Mouse (Mus musculus) heart, embryonic 14.5 days (tissue): ENCODE measurements at regions not wholly inside any gene's neighbourhood (a gene's known extent, or its start where the extent isn't known, plus 50 kb on each side); places are given as distances from the start of the nearest gene placed in this dataset.

Experiments used
- ATAC-seq: fragments of 200-750 bp; cut with Nextera tagmentation; 2 replicates; pipeline ENCODE4 v1.8.0; 2017; ENCODE audit warnings: low read depth, moderate TSS enrichment; ENCODE audit not compliant: insufficient number of reproducible peaks, insufficient read depth, low FRiP score
- H3K27ac ChIP-seq, 2 experiments: fragments of 200-500 bp in 1 of 2; fragments of 300-500 bp in 1 of 2; sonication (generic) in 1 of 2; replicated peaks in 1 of 2; 2 replicates each; pipeline ENCODE4 v1.5.1; 2012 to 2014; ENCODE audit warnings: low read depth in 2 of 2, low read length in 2 of 2, control low read depth in 1 of 2, mild to moderate bottlenecking in 1 of 2, mixed read lengths in 1 of 2; ENCODE audit not compliant: control insufficient read depth in 1 of 2, insufficient read depth in 1 of 2
- H3K27me3 ChIP-seq: fragments of 300-500 bp; sonication (generic); 2 replicates; pipeline ENCODE4 v1.6.1; 2014; ENCODE audit warnings: mild to moderate bottlenecking, low read length, control low read depth; ENCODE audit not compliant: control insufficient read depth, insufficient read depth
- H3K36me3 ChIP-seq: fragments of 300-500 bp; sonication (generic); 2 replicates; pipeline ENCODE4 v1.6.1; 2014; ENCODE audit warnings: mild to moderate bottlenecking, control low read depth, low read length, mixed read lengths; ENCODE audit not compliant: control insufficient read depth, insufficient read depth
- H3K4me1 ChIP-seq, 2 experiments: fragments of 200-500 bp in 1 of 2; fragments of 300-500 bp in 1 of 2; sonication (generic) in 1 of 2; 2 replicates each; pipeline ENCODE4 v1.6.1; 2012 to 2014; ENCODE audit warnings: low read length in 2 of 2, control low read depth in 1 of 2, mixed read lengths in 1 of 2; ENCODE audit not compliant: control insufficient read depth in 2 of 2, insufficient read depth in 2 of 2
- H3K4me2 ChIP-seq: fragments of 300-500 bp; sonication (generic); 2 replicates; pipeline ENCODE4 v1.6.1; 2014; ENCODE audit warnings: mild to moderate bottlenecking, low read length
- H3K4me3 ChIP-seq, 2 experiments: fragments of 200-500 bp in 1 of 2; fragments of 300-500 bp in 1 of 2; sonication (generic) in 1 of 2; 2 replicates each; pipeline ENCODE4 v1.5.1; 2012 to 2014; ENCODE audit warnings: low read length in 2 of 2, mild to moderate bottlenecking in 2 of 2, control low read depth in 1 of 2, low read depth in 1 of 2, moderate library complexity in 1 of 2; ENCODE audit not compliant: control insufficient read depth in 1 of 2, insufficient read depth in 1 of 2
- H3K9ac ChIP-seq: fragments of 300-500 bp; sonication (generic); 2 replicates; pipeline ENCODE4 v1.6.1; 2014; ENCODE audit warnings: mild to moderate bottlenecking, low read length
- H3K9me3 ChIP-seq: fragments of 300-500 bp; sonication (generic); 2 replicates; pipeline ENCODE4 v1.6.1; 2016; ENCODE audit warnings: low read length, control low read depth; ENCODE audit not compliant: control insufficient read depth
- WGBS: fragments of 180-500 bp; shearing (Covaris S2); extraction: QIAGEN DNeasy Blood & Tissue Kit; methylation state at CpG from one replicate; pipeline ENCODE4 v1.1.7; 2014; 5-methylcytosine and 5-hydroxymethylcytosine counted together

DNA sequence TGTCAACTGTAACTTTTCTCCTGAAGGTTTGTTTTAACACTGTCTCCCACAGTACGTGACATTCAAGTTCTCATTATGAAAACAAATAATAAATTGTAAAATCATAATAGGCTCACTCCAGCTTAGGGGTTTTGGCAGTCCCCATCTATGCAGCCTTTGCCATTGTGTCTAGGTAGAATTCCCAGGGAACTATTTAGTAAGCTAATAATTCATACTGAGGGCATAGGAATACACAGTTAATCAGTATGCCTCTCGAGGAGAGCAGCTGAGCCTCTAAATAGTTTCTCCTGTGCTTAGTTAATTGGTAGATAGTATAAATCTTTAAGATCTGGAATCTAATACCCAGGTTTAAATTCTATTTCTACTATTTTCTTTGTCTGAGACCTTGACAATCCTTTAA is 191.7 kb downstream of the Tprg start:
- Histone ChIP-seq H3K4me3 (no peak overlapping the region), H3K4me1 (no peaks in the 10 kb centered on the region; a peak in 1 of 4 replicates), H3K27me3 (no peaks in the 10 kb centered on the region), H3K27ac (no peak overlapping the region), H3K9me3 (no peaks in the 10 kb centered on the region), H3K4me2 (no peak overlapping the region), H3K9ac (no peak overlapping the region), H3K36me3 (no peaks in the 10 kb centered on the region)
- WGBS: 69% methylated on average over 2 of the region's 2 CpGs
- no peak for ATAC-seq

DNA sequence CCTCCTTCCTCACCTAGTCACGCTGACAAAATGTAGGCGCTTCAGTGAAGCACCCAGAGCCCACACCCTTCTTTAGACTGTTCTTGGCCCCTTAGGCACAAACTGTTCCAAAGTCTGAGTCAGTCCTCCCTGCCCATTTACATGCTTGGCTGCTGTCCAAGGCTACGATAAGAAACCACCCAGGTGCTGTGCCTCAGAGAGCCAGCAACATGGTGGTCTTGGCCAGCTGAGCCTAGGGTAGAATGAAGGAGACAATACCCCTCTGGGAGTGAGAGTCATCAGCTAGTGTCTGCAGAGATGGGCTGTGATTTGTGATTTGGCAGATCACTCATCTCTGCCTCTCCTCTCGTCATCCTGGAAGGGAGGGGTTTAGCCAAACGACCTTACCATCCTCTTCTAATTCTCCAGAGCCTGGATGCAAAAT is 197.2 kb downstream of the Tprg start:
- Histone ChIP-seq H3K36me3 (no peaks in the 10 kb centered on the region), H3K27ac (no peak overlapping the region), H3K9ac (no peak overlapping the region), H3K4me2 (no peak overlapping the region), H3K9me3 (no peaks in the 10 kb centered on the region), H3K4me1 (peaks cover 0 to 6% of the 10 kb centered on the region in 2 experiments; a peak in 1 of 4 replicates), H3K4me3 (no peak overlapping the region), H3K27me3 (no peaks in the 10 kb centered on the region)
- 49% methylated on average over 5 of the region's 5 CpGs for WGBS
- ATAC-seq: no peak

DNA sequence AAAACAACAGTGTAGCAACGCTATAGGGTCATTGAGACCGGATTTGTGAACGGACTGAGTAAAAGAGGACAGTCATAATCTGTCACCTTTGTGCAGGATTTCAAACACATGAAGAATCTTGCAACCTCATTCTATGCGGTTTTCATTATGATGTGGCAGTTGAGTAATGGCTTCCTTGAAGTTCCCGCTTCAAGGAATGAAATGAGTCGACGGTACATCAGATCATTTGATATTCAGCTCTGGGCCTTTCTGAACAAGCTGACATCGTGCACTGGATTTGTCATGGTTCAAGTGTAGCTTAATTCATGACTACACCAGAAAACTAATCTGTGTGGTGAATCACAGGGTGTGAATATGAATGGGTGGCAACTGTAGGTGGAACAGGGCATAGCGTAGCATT is 198.4 kb downstream of the Tprg start:
- Histone ChIP-seq H3K4me1 (peaks cover 0 to 6% of the 10 kb centered on the region in 2 experiments; a peak in 1 of 4 replicates), H3K27ac (no peak overlapping the region), H3K9ac (no peak overlapping the region), H3K9me3 (no peaks in the 10 kb centered on the region), H3K4me2 (no peak overlapping the region), H3K27me3 (no peaks in the 10 kb centered on the region), H3K36me3 (no peaks in the 10 kb centered on the region), H3K4me3 (no peak overlapping the region)
- no peak for ATAC-seq
- 89% methylated on average over 9 of the region's 9 CpGs for WGBS

DNA sequence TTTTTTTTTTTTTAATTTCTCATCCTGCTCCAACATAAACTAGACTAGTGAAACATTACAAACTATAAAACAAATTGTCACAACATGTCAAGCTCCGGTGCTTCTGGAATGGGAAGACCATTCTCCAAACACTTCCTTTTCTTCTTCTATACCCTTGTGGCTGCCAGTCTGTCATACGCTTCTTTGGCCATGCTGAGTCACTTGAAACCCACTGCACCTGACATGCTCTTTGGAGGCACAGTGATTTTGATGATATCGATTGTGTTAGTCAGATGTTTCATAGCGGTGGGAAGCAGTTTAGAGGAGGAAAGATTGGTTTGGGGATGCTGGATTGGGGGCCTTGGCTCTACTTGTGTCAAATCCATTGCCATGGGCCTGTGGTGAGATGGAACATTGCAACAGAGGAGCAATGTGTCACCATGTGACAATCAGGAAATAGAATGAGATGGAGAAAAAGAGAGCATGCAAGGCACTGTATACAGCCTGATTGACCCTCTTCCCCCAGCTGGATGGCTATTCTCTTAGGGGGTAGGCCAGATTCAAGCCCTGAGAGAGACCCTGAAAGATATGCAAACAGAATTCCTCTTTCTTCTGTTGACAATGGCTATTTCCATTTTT is 197.0 kb upstream of the Trp63 start:
- no peak overlapping the region for H3K4me2 ChIP-seq
- no peak overlapping the region for H3K4me3 ChIP-seq
- H3K4me1 ChIP-seq: peaks cover 0 to 6% of the 10 kb centered on the region in 2 experiments; a peak in 1 of 4 replicates
- H3K9ac ChIP-seq: no peak overlapping the region
- H3K9me3 ChIP-seq: no peaks in the 10 kb centered on the region
- no peak for ATAC-seq
- no peak overlapping the region for H3K27ac ChIP-seq
- 87% methylated on average over 4 of the region's 4 CpGs for WGBS
- no peaks in the 10 kb centered on the region for H3K36me3 ChIP-seq
- H3K27me3 ChIP-seq: no peaks in the 10 kb centered on the region

DNA sequence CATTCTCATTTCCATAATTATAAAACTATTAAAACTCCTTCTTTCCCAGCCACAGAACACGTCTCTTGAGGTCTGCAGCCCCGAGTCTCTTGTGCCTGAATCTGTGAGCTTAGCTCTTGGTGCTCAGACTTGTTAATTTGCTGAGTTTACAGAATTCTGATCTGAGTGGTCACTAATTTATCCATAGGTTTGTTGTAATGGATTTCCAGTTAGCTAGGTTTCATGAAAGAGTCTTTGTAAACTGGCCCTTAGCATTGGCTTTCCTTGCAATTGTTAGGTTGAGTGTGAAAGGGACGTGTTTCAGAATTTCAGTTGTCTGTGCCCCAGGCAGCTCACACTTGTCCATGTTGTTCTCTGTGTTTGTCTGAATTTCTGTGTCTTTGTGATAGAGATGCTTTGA is 192.7 kb upstream of the Trp63 start:
- Histone ChIP-seq H3K4me1 (no peaks in the 10 kb centered on the region), H3K27me3 (no peaks in the 10 kb centered on the region), H3K4me2 (no peak overlapping the region), H3K4me3 (no peak overlapping the region), H3K9me3 (no peaks in the 10 kb centered on the region), H3K36me3 (no peaks in the 10 kb centered on the region), H3K27ac (no peak overlapping the region), H3K9ac (no peak overlapping the region)
- no peak for ATAC-seq
- WGBS: 70% methylated on average over 3 of the region's 3 CpGs

DNA sequence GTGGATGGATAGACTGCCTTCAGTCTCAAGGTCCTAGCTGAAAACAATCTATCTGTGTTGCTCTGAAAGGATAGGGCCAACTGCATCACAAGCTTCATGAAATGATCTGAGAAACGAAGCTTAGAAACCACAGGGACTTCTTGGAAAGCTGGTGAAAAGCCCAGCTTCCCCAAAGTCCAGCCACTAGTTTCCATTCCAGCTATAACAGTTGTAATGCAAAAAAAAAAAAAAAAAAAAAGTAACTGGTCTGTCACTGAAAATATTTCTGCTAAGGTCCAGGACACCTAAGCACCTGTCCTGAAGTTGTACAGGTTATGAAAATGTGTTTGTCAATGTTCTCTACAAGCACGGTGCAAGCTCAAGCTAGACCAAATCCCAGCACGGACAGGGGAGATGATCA is 189.4 kb upstream of the Trp63 start:
- 72% methylated on average over 3 of the region's 3 CpGs for WGBS
- H3K4me3 ChIP-seq: no peak overlapping the region
- no peak for ATAC-seq
- no peaks in the 10 kb centered on the region for H3K27me3 ChIP-seq
- H3K4me2 ChIP-seq: no peak overlapping the region
- no peaks in the 10 kb centered on the region for H3K9me3 ChIP-seq
- H3K9ac ChIP-seq: no peak overlapping the region
- no peaks in the 10 kb centered on the region for H3K36me3 ChIP-seq
- no peaks in the 10 kb centered on the region for H3K4me1 ChIP-seq
- no peak overlapping the region for H3K27ac ChIP-seq

DNA sequence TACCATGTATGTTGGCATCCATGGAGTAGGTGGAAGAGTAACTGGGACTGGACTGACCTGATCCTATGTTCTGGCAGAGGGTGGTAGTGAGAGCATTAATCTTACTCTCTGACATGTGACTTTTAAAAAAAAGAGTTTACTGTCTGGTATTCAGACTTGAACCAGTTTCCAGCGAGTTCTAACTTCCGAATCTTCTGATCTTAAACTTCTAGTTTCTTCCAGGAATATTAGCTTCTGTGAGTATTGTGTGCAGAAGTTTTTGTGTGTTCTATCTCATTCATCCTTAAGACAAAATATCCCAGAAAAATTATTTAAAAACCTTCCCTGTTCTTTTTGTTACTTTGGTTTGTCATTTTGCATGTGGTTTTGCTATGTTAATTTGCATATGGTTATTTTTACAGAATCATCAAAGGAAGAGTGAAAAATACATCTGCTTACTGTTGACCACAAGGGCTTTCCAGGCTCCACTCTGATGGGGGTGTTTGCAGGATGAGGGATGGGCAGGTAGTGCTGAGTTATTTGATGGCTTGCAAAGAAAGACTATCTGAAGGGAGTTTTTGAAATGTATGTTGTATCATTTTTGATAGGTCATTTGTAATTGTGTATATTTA is 187.9 kb upstream of the Trp63 start:
- H3K9me3 ChIP-seq: no peaks in the 10 kb centered on the region
- ATAC-seq: no peak
- H3K4me3 ChIP-seq: no peak overlapping the region
- H3K4me2 ChIP-seq: no peak overlapping the region
- no peaks in the 10 kb centered on the region for H3K4me1 ChIP-seq
- H3K27ac ChIP-seq: no peak overlapping the region
- no peaks in the 10 kb centered on the region for H3K36me3 ChIP-seq
- no peaks in the 10 kb centered on the region for H3K27me3 ChIP-seq
- WGBS: 83% methylated on average over 2 of the region's 2 CpGs
- no peak overlapping the region for H3K9ac ChIP-seq

DNA sequence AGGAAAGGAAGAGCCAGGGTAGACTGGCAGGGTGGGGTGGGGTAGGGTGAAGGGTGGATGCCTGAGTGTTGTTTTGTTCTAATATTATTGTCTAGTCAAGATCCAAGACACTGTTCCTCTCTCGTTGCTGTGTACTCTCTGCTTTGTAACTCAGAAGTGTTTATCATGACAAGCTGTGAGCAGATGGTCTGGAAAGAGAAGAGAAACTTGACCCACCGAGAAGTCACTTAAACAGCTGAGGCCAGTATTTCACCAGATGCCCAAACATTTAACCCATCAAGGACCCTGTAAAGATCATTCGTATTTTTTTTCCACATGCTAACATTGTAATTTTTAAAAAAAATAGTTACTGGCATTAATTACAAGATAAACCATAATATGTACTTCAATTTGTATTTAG is 178.7 kb upstream of the Trp63 start:
- no peak overlapping the region for H3K27ac ChIP-seq
- H3K4me1 ChIP-seq: no peaks in the 10 kb centered on the region
- H3K4me3 ChIP-seq: no peak overlapping the region
- no peak overlapping the region for H3K9ac ChIP-seq
- no peaks in the 10 kb centered on the region for H3K27me3 ChIP-seq
- WGBS: 40% methylated on average over 3 of the region's 3 CpGs
- no peak for ATAC-seq
- H3K4me2 ChIP-seq: no peak overlapping the region
- H3K36me3 ChIP-seq: no peaks in the 10 kb centered on the region
- no peaks in the 10 kb centered on the region for H3K9me3 ChIP-seq
